Mouse (Mus musculus): Measurements from ENCODE around the gene Gm21921. TPM values are rescaled to one million over a fixed set of nuclear protein-coding genes. Genes with fewer than 3 reads are reported as not detected.
"Not testable (repeated sequence)": the region's sequence is repeated elsewhere in the genome, so short reads cannot be mapped to it uniquely, and the experiment has no call there.

The Gm21921 gene
- not detected for polyA plus RNA-seq (2012; fragmentation: generic; extraction: Trizol)

DNA sequence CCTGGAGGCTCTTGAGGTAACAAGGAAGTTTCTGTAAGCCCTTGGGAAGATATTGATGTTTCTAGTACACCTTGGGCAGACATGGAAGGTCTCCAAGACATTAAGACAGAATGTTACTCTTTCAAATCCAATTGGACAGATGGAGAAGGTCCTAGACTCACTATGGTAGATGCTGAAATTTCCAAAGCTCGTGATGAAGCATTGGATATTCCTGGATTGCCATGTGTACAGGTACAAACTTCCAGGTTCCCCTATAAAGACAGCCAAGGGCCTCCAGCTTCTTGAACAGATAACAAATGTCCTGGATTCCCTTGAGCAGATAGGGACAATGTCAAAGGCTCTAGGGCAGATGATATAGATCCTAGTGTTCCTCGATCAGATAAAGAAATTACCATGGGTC lies at the start of gene Gm21921:
Gm21921 (minus strand) TSS at position 101 of the 400 bp plus-strand sequence.
- not testable (repeated sequence) for H3K4me3 ChIP-seq; H3K79me2 ChIP-seq (ENCODE audit: control insufficient read depth, insufficient read depth); H3K4me2 ChIP-seq (ENCODE audit: low read depth); H3ac ChIP-seq (ENCODE audit: control insufficient read depth, insufficient read length); H3K27me3 ChIP-seq (ENCODE audit: control insufficient read depth, insufficient read depth, insufficient read length); H3K36me3 ChIP-seq (ENCODE audit: control insufficient read depth, insufficient read depth)
